Mouse (Mus musculus) left cerebral cortex, adult 8-10 months (tissue): ENCODE data around the gene Pllp. TPM values are rescaled to one million over a fixed set of nuclear protein-coding genes. Genes with fewer than 3 reads are reported as not detected.

Experiments
- DNase-seq, 2 experiments: peaks; one replicate each; pipeline ENCODE4 v3.0.0; 2022; ENCODE audit warnings: low spot score in 2 of 2
- total RNA-seq, 4 experiments: library from RNA; stranded (reverse); gene quantifications; 2 replicates each; pipeline ENCODE4 v1.2.4; 2022

The Pllp gene
- total RNA-seq, 4 experiments from 2014 or later = 50.9 to 65.5 (median 55.6) TPM

GRCm38 (mm10) chr8:94703972-94704668 is 8.0 kb upstream of the Pllp start:
- DNase-seq = peak; percentile 92 to 100

- peak; percentile 77 to 81 for DNase-seq
These were observed 7.1 kb upstream of the Pllp start for GRCm38 (mm10) chr8:94702844-94703813.

GRCm38 (mm10) chr8:94702156-94702555 is 6.1 kb upstream of the Pllp start:
- DNase-seq = no peak

- no peak for DNase-seq
These were observed 4.4 kb upstream of the Pllp start for GRCm38 (mm10) chr8:94700421-94700935.

- DNase-seq = no peak
These were observed 3.3 kb upstream of the Pllp start for GRCm38 (mm10) chr8:94699366-94699765.

GRCm38 (mm10) chr8:94697956-94698355 is 1.9 kb upstream of the Pllp start:
- no peak for DNase-seq

GRCm38 (mm10) chr8:94696566-94696965 is 488 bp upstream of the Pllp start:
- no peak for DNase-seq

GRCm38 (mm10) chr8:94695341-94695993 is 611 bp downstream of the Pllp start:
- DNase-seq = no peak

- no peak for DNase-seq
These were observed 1.4 kb downstream of the Pllp start for GRCm38 (mm10) chr8:94694701-94695100.

GRCm38 (mm10) chr8:94685953-94686352 is 10.1 kb downstream of the Pllp start:
- DNase-seq = no peak

- no peak for DNase-seq
These were observed 11.8 kb downstream of the Pllp start for GRCm38 (mm10) chr8:94684287-94684686.

GRCm38 (mm10) chr8:94682732-94683524 is 13.2 kb downstream of the Pllp start:
- DNase-seq = no peak

- no peak for DNase-seq
These were observed 15.7 kb downstream of the Pllp start for GRCm38 (mm10) chr8:94680414-94680813.

GRCm38 (mm10) chr8:94678582-94678981 is 17.5 kb downstream of the Pllp start:
- DNase-seq = peak in 1 of 2 experiments; percentile 60

GRCm38 (mm10) chr8:94675923-94676322 is 20.2 kb downstream of the Pllp start:
- no peak for DNase-seq

GRCm38 (mm10) chr8:94674384-94674783 is 21.7 kb downstream of the Pllp start:
- DNase-seq = no peak

- DNase-seq = peak; percentile 76 to 96
These were observed 29.4 kb downstream of the Pllp start, which contains the start of gene Arl2bp for GRCm38 (mm10) chr8:94666456-94667308. Arl2bp (plus strand) TSS chr8:94666600.

- no peak for DNase-seq
These were observed 31.4 kb downstream of the Pllp start for GRCm38 (mm10) chr8:94664722-94665121.

GRCm38 (mm10) chr8:94660418-94660817 is 35.7 kb downstream of the Pllp start:
- no peak for DNase-seq

- DNase-seq = no peak
These were observed 38.0 kb downstream of the Pllp start for GRCm38 (mm10) chr8:94658031-94658430.
